Mouse (Mus musculus): ENCODE measurements around the gene Olfr1270. TPM values are rescaled to one million over a fixed set of nuclear protein-coding genes. Genes with fewer than 3 reads are reported as not detected.
"Not testable (repeated sequence)": the region's sequence is repeated elsewhere in the genome, so short reads cannot be mapped to it uniquely, and the experiment has no call there.

Olfr1270 gene
- total RNA-seq (2022) = not detected

GRCm38 (mm10) chr2:90152991-90153390, at the start of gene Olfr1270:
Olfr1270 (minus strand) TSS chr2:90153091.
- DNase-seq (ENCODE audit: low spot score in 2 of 2) = no peak

- not testable (repeated sequence) for DNase-seq (ENCODE audit: low spot score in 2 of 2)
Measured at GRCm38 (mm10) chr2:90199606-90200005, 46.7 kb upstream of the Olfr1270 start.

- DNase-seq (ENCODE audit: low spot score in 2 of 2) = not testable (repeated sequence)
Measured at GRCm38 (mm10) chr2:90195285-90195684, 42.4 kb upstream of the Olfr1270 start.

- not testable (repeated sequence) for DNase-seq (ENCODE audit: low spot score in 2 of 2)
Measured at GRCm38 (mm10) chr2:90194750-90195149, 41.9 kb upstream of the Olfr1270 start.

GRCm38 (mm10) chr2:90187082-90187481, 34.2 kb upstream of the Olfr1270 start:
- not testable (repeated sequence) for DNase-seq (ENCODE audit: low spot score in 2 of 2)

GRCm38 (mm10) chr2:90186082-90186481, 33.2 kb upstream of the Olfr1270 start:
- not testable (repeated sequence) for DNase-seq (ENCODE audit: low spot score in 2 of 2)

- DNase-seq (ENCODE audit: low spot score in 2 of 2) = no peak
Measured at GRCm38 (mm10) chr2:90153916-90154315, 1.0 kb upstream of the Olfr1270 start.

- no peak for DNase-seq (ENCODE audit: low spot score in 2 of 2)
Measured at GRCm38 (mm10) chr2:90142196-90142595, 10.7 kb downstream of the Olfr1270 start, which contains the start of gene Olfr32. Olfr32 (minus strand) TSS chr2:90142296.

GRCm38 (mm10) chr2:90121312-90121711, 31.6 kb downstream of the Olfr1270 start, which contains the start of gene Olfr1269:
Olfr1269 (minus strand) TSS chr2:90121412.
- DNase-seq (ENCODE audit: low spot score in 2 of 2) = no peak

Other genes with a start within 250 kb of the Olfr1270 start
- gene Olfr1258, start 225.8 kb downstream of the Olfr1270 start, total RNA-seq (2022) = not detected
- not detected for gene Olfr1259, start 204.4 kb downstream of the Olfr1270 start, total RNA-seq (2022)
- not detected for gene Olfr1260, start 178.8 kb downstream of the Olfr1270 start, total RNA-seq (2022)
- gene Olfr1261, start 161.9 kb downstream of the Olfr1270 start, total RNA-seq (2022) = not detected
- not detected for gene Olfr1262, start 152.9 kb downstream of the Olfr1270 start, total RNA-seq (2022)
- not detected for gene Olfr1263, start 141.0 kb downstream of the Olfr1270 start, total RNA-seq (2022)
- not detected for gene Olfr1264, start 127.5 kb downstream of the Olfr1270 start, total RNA-seq (2022)
- not detected for gene Olfr1265, start 117.8 kb downstream of the Olfr1270 start, total RNA-seq (2022)
- not detected for gene Olfr140, start 89.5 kb downstream of the Olfr1270 start, total RNA-seq (2022)
- not detected for gene Olfr1269, start 31.7 kb downstream of the Olfr1270 start, total RNA-seq (2022)
- not detected for gene Olfr32, start 10.8 kb downstream of the Olfr1270 start, total RNA-seq (2022)
- gene Olfr1506, start 71.4 kb upstream of the Olfr1270 start, total RNA-seq (2022) = not detected
- not detected for gene Olfr142, start 104.5 kb upstream of the Olfr1270 start, total RNA-seq (2022)
- not detected for gene Olfr1271, start 117.9 kb upstream of the Olfr1270 start, total RNA-seq (2022)
- not detected for gene Olfr1272, start 139.8 kb upstream of the Olfr1270 start, total RNA-seq (2022)
- not detected for gene Gm13769, start 169.1 kb upstream of the Olfr1270 start, total RNA-seq (2022)
- not detected for gene Olfr1274-ps, start 245.6 kb upstream of the Olfr1270 start, total RNA-seq (2022)

Measured in gastrocnemius, adult 8-10 months (tissue).